Mouse (Mus musculus) heart, embryonic 12.5 days (tissue): ENCODE data around the gene Evi2. TPM values are rescaled to one million over a fixed set of nuclear protein-coding genes. Genes with fewer than 3 reads are reported as not detected.

Experiments
- ATAC-seq: fragments of 200-750 bp; cut with Nextera tagmentation; 2 replicates; pipeline ENCODE4 v1.8.0; 2017; ENCODE audit warnings: moderate TSS enrichment, moderate library complexity; ENCODE audit not compliant: insufficient number of reproducible peaks, low FRiP score
- H3K27ac ChIP-seq: fragments of 300-500 bp; sonication (generic); 2 replicates; pipeline ENCODE4 v1.5.1; 2016; ENCODE audit warnings: mild to moderate bottlenecking, moderate library complexity; ENCODE audit not compliant: poor library complexity, severe bottlenecking
- H3K27me3 ChIP-seq: fragments of 300-500 bp; sonication (generic); replicated peaks from 2 replicates; pipeline ENCODE4 v1.6.1; 2016; ENCODE audit warnings: mild to moderate bottlenecking, moderate library complexity
- H3K36me3 ChIP-seq: fragments of 300-500 bp; sonication (generic); 2 replicates; pipeline ENCODE4 v1.6.1; 2016; ENCODE audit warnings: mild to moderate bottlenecking, moderate library complexity
- H3K4me1 ChIP-seq: fragments of 300-500 bp; sonication (generic); replicated peaks from 2 replicates; pipeline ENCODE4 v1.6.1; 2016; ENCODE audit warnings: mild to moderate bottlenecking
- H3K4me2 ChIP-seq: fragments of 300-500 bp; sonication (generic); 2 replicates; pipeline ENCODE4 v1.6.1; 2016; ENCODE audit warnings: mild to moderate bottlenecking, moderate library complexity
- H3K4me3 ChIP-seq: fragments of 300-500 bp; sonication (generic); 2 replicates; pipeline ENCODE4 v1.5.1; 2016; ENCODE audit warnings: mild to moderate bottlenecking
- H3K9ac ChIP-seq: fragments of 300-500 bp; sonication (generic); 2 replicates; pipeline ENCODE4 v1.6.1; 2016; ENCODE audit warnings: mild to moderate bottlenecking, moderate library complexity
- H3K9me3 ChIP-seq: fragments of 300-500 bp; sonication (generic); replicated peaks from 2 replicates; pipeline ENCODE4 v1.6.1; 2016; ENCODE audit warnings: mild to moderate bottlenecking, moderate library complexity
- WGBS: fragments of 180-500 bp; shearing (Covaris S2); methylation state at CpG from one replicate; pipeline ENCODE4 v1.1.7; 2016; 5-methylcytosine and 5-hydroxymethylcytosine counted together
- polyA plus RNA-seq: library from polyadenylated mRNA; unstranded; fragments of >200 nt; fragmentation: Nextera tagmentation; extraction: Ambion mirVana; gene quantifications from 2 replicates; pipeline ENCODE4 v1.2.1, GENCODE M21; 2016

Gene Evi2
- polyA plus RNA-seq, 1 experiment from 2014 or later = 0.64 TPM

- H3K4me2 ChIP-seq = no peak overlapping the region
- WGBS = 88% methylated on average over 1 of the region's 1 CpGs
- 0 out of 2 replicates have a peak, but pooled peaks cover 3% of the 10 kb centered on the region for H3K36me3 ChIP-seq
- no peak overlapping the region for H3K9ac ChIP-seq
- H3K9me3 ChIP-seq = no peaks in the 10 kb centered on the region
- no peaks in the 10 kb centered on the region for H3K27me3 ChIP-seq
- H3K4me3 ChIP-seq = no peak overlapping the region
- no peak for ATAC-seq
- no peak overlapping the region for H3K27ac ChIP-seq
- peaks cover 9% of the 10 kb centered on the region; the same call in 1 of the 2 replicates for H3K4me1 ChIP-seq
These were observed 6.1 kb downstream of the Evi2 start for GRCm38 (mm10) chr11:79524310-79524575.

DNA sequence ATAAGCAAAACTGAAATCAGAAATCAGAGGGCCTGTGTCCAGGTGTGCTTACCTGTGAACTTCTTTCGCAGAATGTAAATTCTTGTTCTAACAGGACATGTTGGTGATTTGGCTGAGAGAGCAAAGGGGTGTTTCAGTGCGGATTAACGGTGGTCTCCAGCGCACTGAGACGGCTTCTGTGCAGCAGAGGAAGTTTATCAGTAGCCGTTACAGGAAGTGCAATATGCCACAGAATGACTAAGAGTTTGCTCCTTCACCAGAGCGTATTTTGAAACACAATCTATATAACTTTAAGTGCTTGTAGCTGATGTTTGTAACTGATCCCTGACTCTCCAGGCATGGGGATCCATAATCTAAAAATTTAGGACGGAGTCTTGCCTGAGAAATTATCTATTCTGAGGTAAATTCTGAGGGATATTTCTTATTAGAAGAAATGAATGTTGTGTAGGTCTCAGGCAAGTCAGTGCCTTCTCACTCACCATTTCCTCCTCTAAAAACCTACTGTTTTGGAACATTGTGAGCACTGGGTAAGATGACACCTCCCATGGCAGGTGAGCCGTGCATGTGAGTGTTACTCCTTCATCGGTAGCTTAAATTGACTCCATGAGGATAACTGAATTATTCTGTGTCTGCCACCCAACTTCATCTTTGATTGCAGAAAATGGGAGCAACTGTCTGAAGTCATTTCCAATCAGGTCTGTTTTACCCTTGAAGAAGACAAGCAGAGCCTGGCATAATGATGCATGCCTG is 6.7 kb downstream of the Evi2 start, which contains the start of gene Evi2b:
TSS of gene Evi2b (minus strand) at position 203 of the 750 bp plus-strand sequence.
- Histone ChIP-seq H3K4me1 (peaks cover 9% of the 10 kb centered on the region; the same call in 1 of the 2 replicates), H3K9me3 (no peaks in the 10 kb centered on the region), H3K4me2 (no peak within 1 kb of the TSS), H3K4me3 (no peak within 1 kb of the TSS), H3K27me3 (no peaks in the 10 kb centered on the region), H3K9ac (no peak within 1 kb of the TSS), H3K36me3 (0 out of 2 replicates have a peak, but pooled peaks cover 3% of the 10 kb centered on the region), H3K27ac (no peak within 1 kb of the TSS)
- 61% methylated on average over 10 of the region's 10 CpGs for WGBS
- no peak for ATAC-seq

- Histone ChIP-seq H3K36me3 (0 out of 2 replicates have a peak, but pooled peaks cover 3% of the 10 kb centered on the region), H3K4me2 (no peak overlapping the region), H3K4me1 (peaks cover 9% of the 10 kb centered on the region; the same call in 1 of the 2 replicates), H3K27me3 (no peaks in the 10 kb centered on the region), H3K27ac (no peak overlapping the region), H3K4me3 (no peak overlapping the region), H3K9me3 (no peaks in the 10 kb centered on the region), H3K9ac (no peak overlapping the region)
- ATAC-seq = no peak
- 77% methylated on average over 1 of the region's 1 CpGs for WGBS
These were observed 7.4 kb downstream of the Evi2 start for GRCm38 (mm10) chr11:79522944-79523343.

DNA sequence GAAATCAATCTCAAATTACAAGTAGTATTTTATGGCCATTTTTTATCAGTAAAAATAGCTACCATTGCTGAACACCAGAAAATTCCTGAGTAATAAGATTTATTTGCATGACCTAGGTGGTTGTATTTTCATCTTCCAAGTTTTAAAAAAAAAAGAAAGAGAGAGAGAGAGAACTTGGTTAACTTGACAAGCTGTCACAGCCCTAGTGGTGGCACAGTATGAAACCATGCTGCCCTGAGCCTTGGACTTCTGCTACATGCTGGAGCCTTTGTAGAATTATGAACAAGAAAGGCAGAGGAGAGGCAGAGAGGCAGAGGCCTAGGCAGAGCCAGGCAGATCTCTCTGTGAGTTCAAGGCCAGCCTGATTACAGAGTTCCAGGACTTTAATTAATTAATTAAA is 8.5 kb downstream of the Evi2 start:
- ATAC-seq = no peak
- H3K36me3 ChIP-seq = 0 out of 2 replicates have a peak, but pooled peaks cover 3% of the 10 kb centered on the region
- H3K4me3 ChIP-seq = no peak overlapping the region
- H3K4me2 ChIP-seq = no peak overlapping the region
- peaks cover 2% of the 10 kb centered on the region; the same call in 1 of the 2 replicates for H3K4me1 ChIP-seq
- no peaks in the 10 kb centered on the region for H3K27me3 ChIP-seq
- no peak overlapping the region for H3K27ac ChIP-seq
- H3K9me3 ChIP-seq = no peaks in the 10 kb centered on the region
- no peak overlapping the region for H3K9ac ChIP-seq

DNA sequence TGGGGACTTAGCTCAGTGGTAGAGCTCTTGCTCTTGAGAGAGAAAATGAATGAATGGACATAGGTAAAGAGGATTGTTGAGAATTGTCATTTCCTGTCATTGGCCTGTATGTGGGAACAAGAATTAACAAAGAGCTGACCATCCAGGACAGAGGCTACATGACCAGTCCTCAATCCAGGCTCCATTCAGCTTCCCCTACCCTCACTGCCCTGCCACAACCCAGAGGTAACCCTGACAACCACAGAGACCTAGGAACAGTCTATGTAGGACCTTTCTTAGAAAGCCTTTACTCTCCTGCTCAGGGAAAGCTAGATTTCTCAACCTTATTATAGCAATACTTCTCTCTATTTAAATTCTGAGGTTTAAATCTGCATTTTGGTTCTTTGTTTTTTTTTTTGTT is 9.6 kb downstream of the Evi2 start:
- Histone ChIP-seq H3K4me3 (no peak overlapping the region), H3K27ac (no peak overlapping the region), H3K4me2 (no peak overlapping the region), H3K27me3 (no peaks in the 10 kb centered on the region), H3K36me3 (0 out of 2 replicates have a peak, but pooled peaks cover 3% of the 10 kb centered on the region), H3K9me3 (no peaks in the 10 kb centered on the region), H3K9ac (no peak overlapping the region), H3K4me1 (no peaks in the 10 kb centered on the region)
- no peak for ATAC-seq

GRCm38 (mm10) chr11:79519878-79520291 is 10.5 kb downstream of the Evi2 start:
- no peaks in the 10 kb centered on the region for H3K27me3 ChIP-seq
- H3K9me3 ChIP-seq = no peaks in the 10 kb centered on the region
- 79% methylated on average over 1 of the region's 1 CpGs for WGBS
- H3K4me2 ChIP-seq = no peak overlapping the region
- no peak for ATAC-seq
- H3K9ac ChIP-seq = no peak overlapping the region
- no peak overlapping the region for H3K27ac ChIP-seq
- no peak overlapping the region for H3K4me3 ChIP-seq
- H3K36me3 ChIP-seq = 0 out of 2 replicates have a peak, but pooled peaks cover 9% of the 10 kb centered on the region
- no peaks in the 10 kb centered on the region for H3K4me1 ChIP-seq

GRCm38 (mm10) chr11:79519299-79519698 is 11.1 kb downstream of the Evi2 start:
- WGBS = 88% methylated on average over 6 of the region's 6 CpGs
- Histone ChIP-seq H3K27me3 (no peaks in the 10 kb centered on the region), H3K36me3 (0 out of 2 replicates have a peak, but pooled peaks cover 9% of the 10 kb centered on the region), H3K4me2 (no peak overlapping the region), H3K4me1 (no peaks in the 10 kb centered on the region), H3K27ac (no peak overlapping the region), H3K4me3 (no peak overlapping the region), H3K9ac (no peak overlapping the region), H3K9me3 (no peaks in the 10 kb centered on the region)
- no peak for ATAC-seq

DNA sequence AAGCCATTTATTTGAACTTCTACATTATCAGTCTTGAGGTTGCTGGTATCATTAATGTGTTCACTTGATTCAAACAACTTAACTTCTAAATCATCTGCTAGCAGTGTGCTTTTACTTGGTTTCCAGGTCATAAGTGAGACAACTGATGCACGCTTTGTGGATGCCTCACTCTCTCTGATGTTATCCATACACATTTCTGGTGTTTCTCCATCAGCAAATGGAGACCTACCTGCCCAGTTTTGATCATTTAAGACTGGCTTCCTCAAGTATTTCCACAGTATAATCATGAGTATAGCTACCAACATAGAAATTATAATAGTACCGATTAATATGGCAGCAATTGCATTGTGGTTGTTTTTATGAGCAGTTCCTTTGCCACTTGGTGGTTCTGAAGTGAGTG is 14.6 kb downstream of the Evi2 start:
- Histone ChIP-seq H3K27ac (no peak overlapping the region), H3K4me3 (no peak overlapping the region), H3K36me3 (0 out of 2 replicates have a peak, but pooled peaks cover 6% of the 10 kb centered on the region), H3K9ac (no peak overlapping the region), H3K4me2 (no peak overlapping the region), H3K27me3 (no peaks in the 10 kb centered on the region), H3K9me3 (no peaks in the 10 kb centered on the region), H3K4me1 (no peaks in the 10 kb centered on the region)
- ATAC-seq = no peak
- WGBS = 95% methylated on average over 2 of the region's 2 CpGs

- no peaks in the 10 kb centered on the region for H3K27me3 ChIP-seq
These were observed 15.1 kb downstream of the Evi2 start for GRCm38 (mm10) chr11:79515331-79515730.

GRCm38 (mm10) chr11:79511970-79512369 is 18.4 kb downstream of the Evi2 start:
- H3K27ac ChIP-seq = no peak overlapping the region
- H3K9me3 ChIP-seq = no peaks in the 10 kb centered on the region
- H3K4me3 ChIP-seq = no peak overlapping the region
- 0 out of 2 replicates have a peak, but pooled peaks cover 6% of the 10 kb centered on the region for H3K36me3 ChIP-seq
- H3K9ac ChIP-seq = no peak overlapping the region
- H3K4me1 ChIP-seq = no peaks in the 10 kb centered on the region
- no peak for ATAC-seq
- H3K4me2 ChIP-seq = no peak overlapping the region
- 93% methylated on average over 3 of the region's 3 CpGs for WGBS
- H3K27me3 ChIP-seq = no peaks in the 10 kb centered on the region

More at GRCm38 (mm10) chr11:79515331-79515730, 15.1 kb downstream of the Evi2 start:
- Histone ChIP-seq H3K27ac (no peak overlapping the region), H3K9me3 (no peaks in the 10 kb centered on the region), H3K36me3 (0 out of 2 replicates have a peak, but pooled peaks cover 6% of the 10 kb centered on the region), H3K4me2 (no peak overlapping the region), H3K4me3 (no peak overlapping the region), H3K4me1 (no peaks in the 10 kb centered on the region), H3K9ac (no peak overlapping the region)
- WGBS = 74% methylated on average over 6 of the region's 6 CpGs
- no peak for ATAC-seq

DNA sequence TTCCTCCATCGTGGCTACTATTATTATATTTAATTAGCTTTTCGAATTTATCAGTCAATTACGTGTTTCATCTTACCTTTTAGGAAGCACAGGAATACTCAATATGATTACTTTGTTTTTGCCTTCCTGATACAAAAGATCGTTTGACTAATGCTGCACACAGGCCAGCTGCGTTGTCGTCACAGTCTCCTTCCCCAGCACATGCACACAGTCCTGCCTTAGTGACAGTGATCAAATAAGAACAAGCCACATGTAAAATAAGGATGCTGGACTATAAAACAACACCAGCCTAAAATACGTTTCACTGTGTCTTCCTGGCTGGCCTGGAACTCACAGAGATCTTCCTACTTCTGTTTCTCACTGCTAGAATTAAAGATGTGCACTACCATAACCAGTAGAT is 25.9 kb downstream of the Evi2 start:
- no peak overlapping the region for H3K4me2 ChIP-seq
- H3K27me3 ChIP-seq = no peaks in the 10 kb centered on the region
- no peak overlapping the region for H3K9ac ChIP-seq
- WGBS = 85% methylated on average over 7 of the region's 7 CpGs
- no peaks in the 10 kb centered on the region for H3K9me3 ChIP-seq
- H3K27ac ChIP-seq = no peak overlapping the region
- H3K36me3 ChIP-seq = no peaks in the 10 kb centered on the region
- ATAC-seq = no peak
- H3K4me3 ChIP-seq = no peak overlapping the region
- no peaks in the 10 kb centered on the region for H3K4me1 ChIP-seq

GRCm38 (mm10) chr11:79503845-79504244 is 26.5 kb downstream of the Evi2 start, which contains the start of gene Omg:
Gene Omg, minus strand, starts transcription at chr11:79504084.
- H3K4me1 ChIP-seq = no peaks in the 10 kb centered on the region
- no peaks in the 10 kb centered on the region for H3K36me3 ChIP-seq
- no peak for ATAC-seq
- H3K4me2 ChIP-seq = no peak within 1 kb of the TSS
- H3K9ac ChIP-seq = no peak within 1 kb of the TSS
- no peaks in the 10 kb centered on the region for H3K9me3 ChIP-seq
- no peak within 1 kb of the TSS for H3K4me3 ChIP-seq
- 60% methylated on average over 8 of the region's 8 CpGs for WGBS
- H3K27me3 ChIP-seq = no peaks in the 10 kb centered on the region
- H3K27ac ChIP-seq = no peak within 1 kb of the TSS
